Mouse (Mus musculus) skeletal muscle tissue, adult 2 months (tissue): Measurements from ENCODE around the gene Tmem181a.
"Not testable (repeated sequence)": the region's sequence is repeated elsewhere in the genome, so short reads cannot be mapped to it uniquely, and the experiment has no call there.

ENCODE experiments used
- DNase-seq: peaks from one replicate; pipeline ENCODE4 v3.0.0-alpha.2; 2012; ENCODE audit warnings: low read depth, low spot score

Tmem181a gene

DNA sequence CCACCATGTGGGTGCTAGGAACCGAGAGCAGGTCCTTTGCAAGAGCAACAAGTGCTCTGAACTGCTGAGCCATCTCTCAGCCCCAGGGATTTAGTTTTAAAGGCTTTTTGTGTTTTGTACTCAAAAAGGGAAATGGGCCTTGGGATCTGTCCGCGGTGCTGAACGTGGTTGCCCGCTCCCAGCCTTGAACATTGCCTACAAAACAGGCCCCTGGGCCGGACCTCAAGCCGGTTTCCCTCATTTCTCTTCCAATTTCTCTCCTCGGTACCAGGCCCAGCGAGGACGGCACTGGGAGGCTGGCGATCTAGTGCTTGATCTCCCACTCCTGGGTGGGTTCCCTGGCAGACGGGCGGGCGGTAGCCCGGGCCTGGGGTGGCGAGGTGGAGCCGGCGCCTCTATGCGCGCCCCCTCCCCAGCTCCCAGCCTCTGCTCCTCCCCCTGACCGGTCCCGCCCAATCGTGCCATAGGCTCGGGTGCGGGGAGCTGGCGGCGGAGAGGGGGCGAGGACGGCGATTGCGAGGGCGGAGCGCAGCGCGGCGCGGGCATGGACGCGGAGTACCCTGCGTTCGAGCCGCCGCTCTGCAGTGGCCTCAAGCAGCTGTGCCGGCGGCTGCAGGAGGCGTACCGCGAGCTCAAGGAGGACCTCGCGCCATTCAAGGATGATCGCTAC, at the start of gene Tmem181a:
Tmem181a (plus strand) TSS at position 461 of the 670 bp plus-strand sequence.
- DNase-seq: not testable (repeated sequence)

DNA sequence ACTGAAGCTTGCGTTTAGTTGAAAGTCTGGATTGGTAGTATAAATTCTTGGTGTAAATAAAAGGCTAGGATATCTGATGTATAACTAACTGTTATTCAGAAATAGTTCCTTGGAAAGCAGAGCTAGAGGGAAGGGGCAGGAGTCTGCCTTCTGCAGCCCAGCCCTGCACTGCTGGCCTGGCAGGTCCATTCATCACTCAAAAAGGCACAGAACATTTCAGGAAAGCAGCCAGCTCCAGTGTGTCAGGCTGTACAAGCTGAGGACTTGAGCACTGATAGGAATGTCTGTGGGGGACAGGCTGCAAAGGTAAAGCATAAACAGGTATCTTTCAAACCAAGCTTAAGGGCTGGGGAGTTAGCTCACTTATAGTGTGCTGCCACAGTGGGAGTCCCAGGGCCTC, 44.9 kb upstream of the Tmem181a start:
- DNase-seq: no peak

- DNase-seq: no peak
Measured at GRCm38 (mm10) chr17:6215640-6216039, 41.0 kb upstream of the Tmem181a start.

DNA sequence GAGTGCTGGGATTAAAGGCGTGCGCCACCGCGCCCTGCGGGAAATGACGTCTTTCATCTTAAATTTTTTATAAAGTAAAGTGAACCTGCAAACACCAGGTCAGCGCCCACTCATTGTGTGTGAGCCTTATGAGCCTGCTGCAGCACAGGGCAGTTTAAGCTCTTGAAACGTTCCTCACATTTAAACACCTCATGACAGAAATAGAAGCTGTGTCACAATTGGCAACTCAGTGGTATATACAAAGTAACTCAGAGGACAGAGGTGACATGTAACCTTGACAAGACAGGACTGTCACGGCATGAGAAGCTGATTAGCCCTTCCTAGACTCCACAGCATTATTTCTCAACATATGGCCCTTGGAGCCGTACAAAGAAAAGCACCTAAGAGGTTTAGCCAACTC, 40.1 kb upstream of the Tmem181a start:
- peak; percentile 9 for DNase-seq

- DNase-seq: not testable (repeated sequence)
Measured at GRCm38 (mm10) chr17:6232633-6233032, 24.0 kb upstream of the Tmem181a start.

- DNase-seq: not testable (repeated sequence)
Measured at GRCm38 (mm10) chr17:6251298-6251697, 5.4 kb upstream of the Tmem181a start.

- not testable (repeated sequence) for DNase-seq
Measured at GRCm38 (mm10) chr17:6257070-6257456, 403 bp downstream of the Tmem181a start.

- DNase-seq: not testable (repeated sequence)
Measured at GRCm38 (mm10) chr17:6269876-6270831, 13.5 kb downstream of the Tmem181a start.

- DNase-seq: not testable (repeated sequence)
Measured at GRCm38 (mm10) chr17:6270840-6271239, 14.2 kb downstream of the Tmem181a start.

DNA sequence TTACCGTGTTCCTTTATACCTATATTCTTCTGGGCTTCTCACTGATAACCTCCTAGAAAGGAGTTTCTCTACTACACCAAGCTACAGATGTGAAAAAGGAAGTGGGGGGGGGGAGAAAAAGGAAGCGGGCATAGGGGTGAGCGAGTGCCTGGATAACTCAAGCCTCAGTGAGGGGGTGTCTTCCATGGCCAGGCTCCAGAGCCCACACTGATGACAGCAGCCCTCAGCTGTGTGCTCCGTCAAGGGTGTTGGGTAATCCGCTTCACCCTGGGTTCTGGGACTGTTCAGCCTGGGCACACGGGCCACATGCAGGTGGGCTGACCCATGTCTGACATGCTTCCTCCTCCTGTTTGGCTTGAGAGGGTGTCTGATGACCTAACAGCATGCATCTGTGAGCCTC, 15.3 kb downstream of the Tmem181a start:
- DNase-seq: not testable (repeated sequence)

GRCm38 (mm10) chr17:6274693-6275092, 18.0 kb downstream of the Tmem181a start:
- DNase-seq: not testable (repeated sequence)

DNA sequence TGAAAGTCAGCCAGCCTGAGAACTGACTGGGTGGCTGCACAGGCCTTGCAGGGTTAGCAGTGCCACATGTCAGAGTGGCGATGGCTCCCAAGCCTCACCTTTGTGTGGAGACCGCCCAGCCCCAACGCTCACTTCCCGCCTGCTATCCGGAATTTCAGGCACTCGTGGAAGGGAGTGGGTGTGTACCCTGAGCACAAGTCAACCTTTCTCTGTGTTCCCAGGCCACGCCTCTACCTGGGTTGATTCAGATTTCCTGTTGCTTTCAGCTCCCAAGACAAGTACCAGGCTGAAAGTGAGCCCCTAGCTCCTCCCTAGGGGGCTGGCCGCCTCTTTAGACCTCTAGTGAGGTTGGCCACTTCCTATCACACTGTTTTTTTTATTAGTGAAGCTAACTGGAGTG, 22.5 kb downstream of the Tmem181a start:
- not testable (repeated sequence) for DNase-seq

- not testable (repeated sequence) for DNase-seq
Measured at GRCm38 (mm10) chr17:6279772-6280171, 23.1 kb downstream of the Tmem181a start.

- DNase-seq: not testable (repeated sequence)
Measured at GRCm38 (mm10) chr17:6280513-6280912, 23.9 kb downstream of the Tmem181a start.

DNA sequence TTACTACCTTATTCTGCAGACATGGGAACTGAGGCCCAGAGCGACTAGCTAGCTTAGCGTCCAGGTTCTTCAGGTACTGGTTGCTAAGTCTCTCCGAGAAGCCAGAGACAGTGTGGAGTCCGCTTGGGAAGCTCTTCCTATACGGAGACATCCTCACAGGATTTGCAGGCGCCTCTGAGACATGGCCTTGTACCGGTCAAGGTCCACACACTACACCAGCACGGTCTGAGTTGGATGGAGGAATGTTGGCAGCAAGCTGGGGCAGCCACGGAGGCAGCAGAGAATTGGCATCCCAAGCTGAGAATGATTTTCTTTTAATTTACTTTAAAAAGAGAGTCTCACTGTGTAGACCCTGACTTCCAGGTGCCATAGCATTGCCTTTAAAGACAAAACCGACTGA, 26.5 kb downstream of the Tmem181a start:
- DNase-seq: not testable (repeated sequence)

DNA sequence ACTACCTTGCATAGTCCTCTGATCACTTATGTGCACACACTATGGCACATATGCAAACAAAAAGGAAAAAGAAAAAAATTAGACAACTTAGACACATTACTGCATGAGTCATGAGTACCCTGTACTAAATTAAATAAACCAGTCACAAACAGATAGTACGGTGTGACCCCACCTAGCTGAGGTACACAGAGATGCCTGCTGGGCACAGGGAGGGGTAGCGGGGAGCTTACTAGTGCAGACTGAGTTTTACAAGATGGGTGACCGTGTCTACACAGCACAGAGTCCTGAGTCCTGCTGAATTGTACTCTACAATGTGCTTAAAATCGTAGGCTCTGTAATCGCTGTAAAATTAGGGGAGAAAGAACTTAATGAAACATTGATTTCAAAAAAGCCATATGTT, 29.5 kb downstream of the Tmem181a start:
- not testable (repeated sequence) for DNase-seq

- DNase-seq: not testable (repeated sequence)
Measured at GRCm38 (mm10) chr17:6289045-6289444, 32.4 kb downstream of the Tmem181a start.

DNA sequence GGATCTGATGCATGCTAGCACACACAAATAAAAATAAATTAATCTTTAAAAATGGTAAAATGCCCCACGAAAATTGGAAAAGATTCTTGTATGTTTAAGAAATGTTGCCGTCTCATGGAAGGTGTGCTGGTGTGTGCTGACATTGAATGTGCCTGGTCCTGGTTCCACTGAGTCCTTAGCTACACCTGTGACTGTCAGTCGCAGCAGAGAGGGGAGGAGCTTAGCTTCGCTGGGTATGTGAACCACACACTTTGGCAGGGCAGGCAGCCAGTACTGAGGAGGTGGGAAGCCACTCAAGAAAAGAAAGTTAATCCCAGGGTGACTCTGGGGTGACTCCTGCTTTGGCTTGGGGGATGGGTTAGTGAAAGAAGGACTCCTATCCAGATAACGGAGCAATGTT, 37.2 kb downstream of the Tmem181a start:
- not testable (repeated sequence) for DNase-seq

DNA sequence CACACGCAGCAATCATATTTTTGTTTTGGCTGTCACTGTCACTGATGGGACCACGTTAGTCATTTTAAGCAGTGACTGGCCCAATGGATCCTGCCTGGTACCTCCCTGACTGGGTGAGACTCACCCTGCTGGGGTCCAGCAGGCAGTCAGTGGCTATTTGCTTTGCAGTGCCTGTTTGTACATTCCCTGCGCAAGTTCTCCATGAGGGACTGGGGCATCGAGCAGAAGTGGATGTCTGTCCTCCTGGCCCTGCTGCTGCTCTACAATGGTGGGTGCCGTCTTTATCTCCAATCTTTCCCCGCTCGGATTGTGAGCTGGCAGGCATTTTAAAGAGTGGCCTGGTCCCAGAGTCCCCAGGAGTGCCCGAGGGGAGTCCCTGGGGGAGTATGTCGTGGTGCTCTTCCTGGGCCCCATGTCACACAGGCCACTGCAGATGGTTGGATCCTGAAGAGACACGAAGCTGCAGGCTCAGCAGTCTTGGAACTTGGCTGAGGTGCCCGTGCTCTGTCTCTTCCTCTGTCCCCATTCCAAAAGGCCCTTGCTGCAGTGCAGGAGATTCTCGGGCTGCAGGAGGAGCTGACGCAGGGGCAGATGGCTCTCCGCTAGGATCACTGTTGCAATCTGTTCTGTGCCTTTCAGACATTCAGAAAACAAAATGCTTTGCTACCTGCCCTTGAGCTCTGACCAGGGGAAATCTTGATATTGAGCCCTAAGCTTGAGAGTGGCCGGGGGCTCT, 40.6 kb downstream of the Tmem181a start:
- not testable (repeated sequence) for DNase-seq

DNA sequence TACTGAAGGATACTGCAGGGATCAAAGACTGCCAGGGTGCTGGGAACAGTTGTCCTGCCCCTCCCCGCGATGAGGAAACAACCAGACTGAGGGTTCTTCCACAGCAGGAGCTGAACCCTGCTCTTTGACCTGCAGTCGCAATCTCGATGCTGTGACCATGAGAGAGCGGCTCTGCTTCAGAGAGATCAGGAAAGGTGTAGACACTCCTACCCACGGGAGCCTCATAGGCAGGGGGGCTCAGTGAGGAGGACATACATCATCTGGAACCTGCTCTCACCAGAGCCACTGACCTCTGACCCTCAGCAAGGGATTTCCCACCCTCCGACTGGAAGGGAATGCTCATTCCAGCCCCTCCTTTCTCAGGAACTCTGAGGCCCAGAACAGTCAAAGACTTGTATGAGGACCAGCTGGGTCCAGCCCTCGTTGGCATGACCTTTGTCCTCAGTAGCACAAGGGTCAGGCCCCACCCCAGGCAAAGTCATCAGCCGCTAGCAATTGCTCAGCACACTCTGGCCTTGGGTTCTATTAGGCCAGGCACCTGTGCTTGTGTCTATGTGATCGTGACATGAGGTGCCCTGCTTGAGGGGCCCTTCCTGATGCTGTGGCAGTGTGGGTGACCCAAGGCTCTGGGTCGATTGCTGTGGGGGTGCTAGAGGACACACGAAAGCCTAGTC, 43.7 kb downstream of the Tmem181a start:
- DNase-seq: not testable (repeated sequence)

DNA sequence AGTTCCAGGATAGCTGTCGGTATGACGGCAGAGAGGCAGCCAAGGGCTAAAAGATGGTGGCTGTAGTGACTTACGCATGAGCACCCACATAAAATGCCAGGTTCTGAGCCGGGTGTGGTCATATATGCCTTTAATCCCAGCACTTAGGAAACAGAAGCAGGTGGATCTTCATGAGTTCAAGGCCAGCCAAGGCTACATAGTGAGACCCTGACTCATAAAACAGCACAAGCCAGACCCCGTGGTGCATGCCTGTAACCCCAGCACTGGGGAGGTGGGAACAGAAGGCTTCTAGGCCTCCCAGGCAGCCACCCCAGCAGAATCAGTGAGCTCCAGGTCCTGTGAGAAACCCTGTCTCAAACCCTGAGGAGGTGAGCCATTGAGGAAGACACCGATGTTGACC, 48.2 kb downstream of the Tmem181a start:
- DNase-seq: not testable (repeated sequence)
